Mouse (Mus musculus): Measurements from ENCODE around the gene Ldah. TPM values are rescaled to one million over a fixed set of nuclear protein-coding genes. Genes with fewer than 3 reads are reported as not detected.
A peak's percentile ranks its signal among the peaks of the same experiment; 100 is the strongest.

The Ldah gene
- polyA plus RNA-seq, 1 experiment from 2014 or later: 66.5 TPM

- no peak overlapping the region for H3K27ac ChIP-seq (ENCODE audit: low read depth, low read length)
- H3K4me1 ChIP-seq (ENCODE audit: control insufficient read depth, insufficient read depth, low read length): no peaks in the 10 kb centered on the region
- no peaks in the 10 kb centered on the region for H3K27me3 ChIP-seq (replicated peaks; ENCODE audit: control insufficient read depth, insufficient read depth, low read length)
- ATAC-seq (peak; percentile 21; the same call in 1 of the 2 replicates), DNase-seq (ENCODE audit: low spot score) (no peak)
- peak overlapping the region; percentile 61 for H3K4me3 ChIP-seq (ENCODE audit: low read depth, low read length)
- H3K36me3 ChIP-seq (ENCODE audit: control insufficient read depth, insufficient read depth, low read length): peaks cover 12% of the 10 kb centered on the region
- 19% methylated on average over 12 of the region's 12 CpGs for WGBS
- H3K9ac ChIP-seq (ENCODE audit: low read length): peak overlapping the region; percentile 75
- H3K4me2 ChIP-seq (ENCODE audit: low read length): peak overlapping the region; percentile 77
- no peaks in the 10 kb centered on the region for H3K9me3 ChIP-seq (replicated peaks; ENCODE audit: control insufficient read depth, low read length)
Observed at GRCm38 (mm10) chr12:8313773-8314172, 105.9 kb downstream of the Ldah start.

GRCm38 (mm10) chr12:8316541-8316940, 108.6 kb downstream of the Ldah start:
- H3K36me3 ChIP-seq (ENCODE audit: control insufficient read depth, insufficient read depth, low read length): peaks cover 13% of the 10 kb centered on the region
- no peak for DNase-seq (ENCODE audit: low spot score)
- WGBS: 91% methylated on average over 5 of the region's 5 CpGs
- H3K9ac ChIP-seq (ENCODE audit: low read length): no peak overlapping the region
- no peak overlapping the region for H3K27ac ChIP-seq (ENCODE audit: low read depth, low read length)
- H3K9me3 ChIP-seq (replicated peaks; ENCODE audit: control insufficient read depth, low read length): no peaks in the 10 kb centered on the region
- ATAC-seq: no peak
- no peak overlapping the region for H3K4me2 ChIP-seq (ENCODE audit: low read length)
- H3K4me1 ChIP-seq (ENCODE audit: control insufficient read depth, insufficient read depth, low read length): no peaks in the 10 kb centered on the region
- no peaks in the 10 kb centered on the region for H3K27me3 ChIP-seq (replicated peaks; ENCODE audit: control insufficient read depth, insufficient read depth, low read length)
- no peak overlapping the region for H3K4me3 ChIP-seq (ENCODE audit: low read depth, low read length)

- WGBS: 51% methylated on average over 5 of the region's 5 CpGs
- H3K27me3 ChIP-seq (replicated peaks; ENCODE audit: control insufficient read depth, insufficient read depth, low read length): no peaks in the 10 kb centered on the region
Observed at GRCm38 (mm10) chr12:8320084-8320713, 112.3 kb downstream of the Ldah start.

GRCm38 (mm10) chr12:8321506-8321905, 113.6 kb downstream of the Ldah start:
- no peak overlapping the region for H3K4me3 ChIP-seq (ENCODE audit: low read depth, low read length)

More at GRCm38 (mm10) chr12:8320084-8320713, 112.3 kb downstream of the Ldah start:
- Histone ChIP-seq H3K4me2 (ENCODE audit: low read length) (no peak overlapping the region), H3K4me3 (ENCODE audit: low read depth, low read length) (no peak overlapping the region), H3K4me1 (ENCODE audit: control insufficient read depth, insufficient read depth, low read length) (no peaks in the 10 kb centered on the region), H3K9me3 (replicated peaks; ENCODE audit: control insufficient read depth, low read length) (no peaks in the 10 kb centered on the region), H3K36me3 (ENCODE audit: control insufficient read depth, insufficient read depth, low read length) (peaks cover 32% of the 10 kb centered on the region), H3K27ac (ENCODE audit: low read depth, low read length) (no peak overlapping the region), H3K9ac (ENCODE audit: low read length) (no peak overlapping the region)
- ATAC-seq: peak; percentile 68
- peak; percentile 67 for DNase-seq (ENCODE audit: low spot score)

GRCm38 (mm10) chr12:8324086-8324485, 116.2 kb downstream of the Ldah start:
- DNase-seq (ENCODE audit: low spot score): no peak
- 85% methylated on average over 10 of the region's 10 CpGs for WGBS
- Histone ChIP-seq H3K27ac (ENCODE audit: low read depth, low read length) (no peak overlapping the region), H3K9ac (ENCODE audit: low read length) (no peak overlapping the region), H3K4me3 (ENCODE audit: low read depth, low read length) (no peak overlapping the region), H3K4me2 (ENCODE audit: low read length) (no peak overlapping the region), H3K4me1 (ENCODE audit: control insufficient read depth, insufficient read depth, low read length) (peaks cover 6% of the 10 kb centered on the region; the same call in 1 of the 2 replicates), H3K27me3 (replicated peaks; ENCODE audit: control insufficient read depth, insufficient read depth, low read length) (no peaks in the 10 kb centered on the region), H3K9me3 (replicated peaks; ENCODE audit: control insufficient read depth, low read length) (no peaks in the 10 kb centered on the region), H3K36me3 (ENCODE audit: control insufficient read depth, insufficient read depth, low read length) (peaks cover 20% of the 10 kb centered on the region; the same call in 1 of the 2 replicates)
- ATAC-seq: no peak

More at GRCm38 (mm10) chr12:8321506-8321905, 113.6 kb downstream of the Ldah start:
- DNase-seq (ENCODE audit: low spot score): no peak
- no peak for ATAC-seq
- Histone ChIP-seq H3K27me3 (replicated peaks; ENCODE audit: control insufficient read depth, insufficient read depth, low read length) (no peaks in the 10 kb centered on the region), H3K4me2 (ENCODE audit: low read length) (no peak overlapping the region), H3K9ac (ENCODE audit: low read length) (no peak overlapping the region), H3K4me1 (ENCODE audit: control insufficient read depth, insufficient read depth, low read length) (no peaks in the 10 kb centered on the region), H3K36me3 (ENCODE audit: control insufficient read depth, insufficient read depth, low read length) (peaks cover 34% of the 10 kb centered on the region), H3K9me3 (replicated peaks; ENCODE audit: control insufficient read depth, low read length) (no peaks in the 10 kb centered on the region), H3K27ac (ENCODE audit: low read depth, low read length) (no peak overlapping the region)
- WGBS: 83% methylated on average over 10 of the region's 10 CpGs

- Histone ChIP-seq H3K36me3 (ENCODE audit: control insufficient read depth, insufficient read depth, low read length) (peaks cover 20% of the 10 kb centered on the region; the same call in 1 of the 2 replicates), H3K4me1 (ENCODE audit: control insufficient read depth, insufficient read depth, low read length) (peaks cover 6% of the 10 kb centered on the region; the same call in 1 of the 2 replicates), H3K4me3 (ENCODE audit: low read depth, low read length) (no peak overlapping the region), H3K27ac (ENCODE audit: low read depth, low read length) (no peak overlapping the region), H3K9ac (ENCODE audit: low read length) (no peak overlapping the region), H3K27me3 (replicated peaks; ENCODE audit: control insufficient read depth, insufficient read depth, low read length) (no peaks in the 10 kb centered on the region), H3K4me2 (ENCODE audit: low read length) (no peak overlapping the region), H3K9me3 (replicated peaks; ENCODE audit: control insufficient read depth, low read length) (no peaks in the 10 kb centered on the region)
- DNase-seq (ENCODE audit: low spot score) (no peak), ATAC-seq (no peak)
- WGBS: 93% methylated on average over 13 of the region's 13 CpGs
Observed at GRCm38 (mm10) chr12:8325245-8325942, 117.5 kb downstream of the Ldah start.

GRCm38 (mm10) chr12:8325943-8326522, 118.1 kb downstream of the Ldah start:
- peaks cover 6% of the 10 kb centered on the region; the same call in 1 of the 2 replicates for H3K4me1 ChIP-seq (ENCODE audit: control insufficient read depth, insufficient read depth, low read length)
- no peak overlapping the region for H3K27ac ChIP-seq (ENCODE audit: low read depth, low read length)
- no peak overlapping the region for H3K9ac ChIP-seq (ENCODE audit: low read length)
- no peak for ATAC-seq
- 90% methylated on average over 17 of the region's 17 CpGs for WGBS
- no peak overlapping the region for H3K4me3 ChIP-seq (ENCODE audit: low read depth, low read length)
- H3K4me2 ChIP-seq (ENCODE audit: low read length): no peak overlapping the region
- DNase-seq (ENCODE audit: low spot score): no peak
- peaks cover 20% of the 10 kb centered on the region; the same call in 1 of the 2 replicates for H3K36me3 ChIP-seq (ENCODE audit: control insufficient read depth, insufficient read depth, low read length)
- no peaks in the 10 kb centered on the region for H3K27me3 ChIP-seq (replicated peaks; ENCODE audit: control insufficient read depth, insufficient read depth, low read length)
- H3K9me3 ChIP-seq (replicated peaks; ENCODE audit: control insufficient read depth, low read length): no peaks in the 10 kb centered on the region

GRCm38 (mm10) chr12:8326825-8327674, 119.1 kb downstream of the Ldah start:
- ATAC-seq: peak; percentile 95
- H3K9me3 ChIP-seq (replicated peaks; ENCODE audit: control insufficient read depth, low read length): no peaks in the 10 kb centered on the region
- peak; percentile 97 for DNase-seq (ENCODE audit: low spot score)
- H3K4me2 ChIP-seq (ENCODE audit: low read length): 0 out of 2 replicates have a peak overlapping the region, but pooled peaks have one; percentile 18
- H3K4me1 ChIP-seq (ENCODE audit: control insufficient read depth, insufficient read depth, low read length): peaks cover 6% of the 10 kb centered on the region; the same call in 1 of the 2 replicates
- H3K9ac ChIP-seq (ENCODE audit: low read length): peak overlapping the region; percentile 60
- peak overlapping the region; percentile 78 for H3K27ac ChIP-seq (ENCODE audit: low read depth, low read length)
- no peaks in the 10 kb centered on the region for H3K27me3 ChIP-seq (replicated peaks; ENCODE audit: control insufficient read depth, insufficient read depth, low read length)
- WGBS: 16% methylated on average over 17 of the region's 17 CpGs
- peaks cover 16% of the 10 kb centered on the region; the same call in 1 of the 2 replicates for H3K36me3 ChIP-seq (ENCODE audit: control insufficient read depth, insufficient read depth, low read length)
- no peak overlapping the region for H3K4me3 ChIP-seq (ENCODE audit: low read depth, low read length)

Data from forebrain, embryonic 14.5 days (tissue).